Mouse (Mus musculus): ENCODE measurements around the gene Xaf1.

Xaf1 gene

GRCm38 (mm10) chr11:72361385-72362346 is 60.2 kb downstream of the Xaf1 start:
- in situ Hi-C loops (cut with MboI, MseI): no loop called here

- in situ Hi-C loops (cut with MboI, MseI): no loop called here
These were observed 60.9 kb downstream of the Xaf1 start, which contains the start of gene Tekt1 for GRCm38 (mm10) chr11:72362347-72362741. TSS of gene Tekt1 (minus strand) at chr11:72362442.

Data from T-helper 2 cell (primary cell).